Mouse (Mus musculus) layer of hippocampus, adult 8-10 months (tissue): ENCODE measurements around the gene Camta2. TPM values are rescaled to one million over a fixed set of nuclear protein-coding genes. Genes with fewer than 3 reads are reported as not detected.

ENCODE experiments used
- DNase-seq, 2 experiments: peaks; one replicate each; pipeline ENCODE4 v3.0.0; 2022; ENCODE audit warnings: low spot score in 2 of 2
- total RNA-seq, 4 experiments: library from RNA; stranded (reverse); gene quantifications; 2 replicates each; pipeline ENCODE4 v1.2.4; 2022

The Camta2 gene
- total RNA-seq, 4 experiments from 2014 or later: 291 to 332 (median 307) TPM

GRCm38 (mm10) chr11:70649185-70649734 is 38.6 kb downstream of the Camta2 start:
- DNase-seq: peak; percentile 2 to 11

GRCm38 (mm10) chr11:70648512-70648911 is 39.4 kb downstream of the Camta2 start:
- no peak for DNase-seq

GRCm38 (mm10) chr11:70647716-70648420 is 40.0 kb downstream of the Camta2 start:
- DNase-seq: peak; percentile 11 to 20

DNA sequence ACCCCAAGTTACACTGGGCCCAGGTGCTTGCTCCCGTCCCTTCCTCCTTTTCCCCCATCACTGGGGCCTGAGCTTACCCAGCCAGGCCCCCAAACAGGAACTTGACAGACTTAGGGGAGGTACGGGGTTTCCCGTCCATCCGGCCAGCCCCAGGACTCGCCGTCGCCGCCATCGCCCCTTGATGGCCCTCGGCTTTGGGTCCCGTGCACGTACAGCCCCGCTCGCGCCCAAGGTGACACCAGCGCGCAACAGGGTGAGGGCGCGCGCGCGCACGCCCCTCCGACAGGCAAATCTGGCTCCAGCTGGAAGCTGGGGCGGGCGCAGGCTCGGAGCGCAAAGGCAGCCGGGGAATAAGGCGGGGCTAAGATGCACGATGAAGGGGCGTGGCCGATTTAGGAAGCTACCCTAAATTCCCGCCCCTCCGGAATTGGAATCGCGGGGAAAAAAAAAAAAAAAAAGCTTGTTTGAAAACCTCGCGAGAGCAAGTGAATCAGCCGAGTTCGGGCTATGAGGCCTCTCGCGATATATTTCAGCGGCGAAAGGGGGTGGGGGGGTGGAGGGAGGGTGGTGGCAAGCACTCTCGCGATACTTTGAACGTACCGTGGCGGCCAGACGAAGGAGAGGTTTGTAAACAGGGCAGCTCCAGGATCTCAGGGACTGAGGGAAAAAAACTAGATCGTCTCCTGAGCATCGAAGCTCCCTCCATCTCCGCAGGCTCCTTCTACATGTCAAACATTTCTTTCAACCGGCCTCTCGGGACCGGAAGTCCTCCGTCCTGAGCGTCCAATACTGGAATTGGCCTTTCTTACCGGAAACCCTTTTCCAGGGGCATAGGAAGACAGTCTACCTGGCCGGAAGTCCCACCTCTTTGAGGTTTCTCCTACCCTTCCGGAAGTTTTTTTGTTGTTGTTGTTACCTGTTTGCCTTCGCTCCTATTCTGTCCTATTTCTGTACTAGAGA is 40.9 kb downstream of the Camta2 start, which contains the start of the genes Rnf167 and Slc25a11:
Gene Rnf167, plus strand, starts transcription at position 545 of the 960 bp plus-strand sequence.
Gene Slc25a11, minus strand, starts transcription at position 789 of the 960 bp plus-strand sequence.
- peak; percentile 96 for DNase-seq

GRCm38 (mm10) chr11:70646259-70646555 is 41.7 kb downstream of the Camta2 start:
- DNase-seq: no peak

- DNase-seq: peak in 1 of 2 experiments; percentile 22
These were observed 42.2 kb downstream of the Camta2 start for GRCm38 (mm10) chr11:70645461-70646258.

DNA sequence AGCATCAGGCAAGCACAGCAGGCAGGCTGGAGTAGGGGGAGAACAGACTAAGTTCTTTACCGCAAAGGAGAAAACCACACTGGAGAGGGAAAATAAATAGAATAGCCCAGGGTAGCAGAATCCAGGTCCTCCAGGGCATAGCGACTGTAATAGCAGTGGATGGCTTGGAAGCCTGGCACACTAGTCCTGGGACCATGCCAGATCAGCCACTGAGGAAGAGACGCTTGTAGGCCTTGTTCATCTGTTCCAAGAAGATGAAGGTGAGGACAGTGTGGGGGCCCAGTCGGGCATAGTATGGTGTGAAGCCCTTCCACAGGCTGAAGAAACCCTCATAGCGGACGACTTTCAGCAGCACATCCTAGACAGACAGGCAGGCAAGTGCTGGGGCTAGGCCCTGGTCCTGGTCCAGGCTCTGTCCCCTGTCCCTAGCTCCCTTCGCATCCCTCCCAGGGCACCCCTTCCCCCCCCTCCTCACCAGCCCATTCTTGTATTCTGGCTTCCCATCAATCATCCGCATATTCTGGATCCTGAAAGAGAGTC is 43.3 kb downstream of the Camta2 start:
- DNase-seq: peak in 1 of 2 experiments; percentile 23

- DNase-seq: no peak
These were observed 44.9 kb downstream of the Camta2 start for GRCm38 (mm10) chr11:70643051-70643450.

GRCm38 (mm10) chr11:70641241-70641640 is 46.7 kb downstream of the Camta2 start:
- DNase-seq: peak in 1 of 2 experiments; percentile 1

- peak in 1 of 2 experiments; percentile 1 for DNase-seq
These were observed 47.9 kb downstream of the Camta2 start for GRCm38 (mm10) chr11:70639976-70640375.

GRCm38 (mm10) chr11:70638714-70639278 is 49.1 kb downstream of the Camta2 start, which contains the start of gene Gp1ba:
Gene Gp1ba (plus strand): TSS chr11:70639122.
- DNase-seq: no peak

DNA sequence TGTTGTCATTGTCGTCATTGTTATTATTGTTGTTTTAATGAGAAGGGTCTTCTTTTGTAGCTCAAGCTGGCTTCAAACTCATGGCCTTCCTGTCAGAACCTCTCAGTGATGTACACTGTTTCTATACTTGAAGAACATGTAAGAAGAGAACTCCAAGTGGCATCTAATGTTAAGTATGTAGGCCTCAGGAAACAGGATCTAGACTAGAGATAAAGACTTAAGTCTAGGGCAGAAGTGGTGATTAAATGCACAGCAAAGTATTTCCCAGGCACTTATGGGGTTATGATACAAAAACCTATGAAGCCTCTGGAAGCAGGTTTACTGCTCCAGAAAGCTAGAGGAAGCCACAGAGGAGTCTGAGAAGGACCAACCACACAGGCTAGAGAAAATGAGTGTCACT is 49.6 kb downstream of the Camta2 start:
- DNase-seq: no peak

DNA sequence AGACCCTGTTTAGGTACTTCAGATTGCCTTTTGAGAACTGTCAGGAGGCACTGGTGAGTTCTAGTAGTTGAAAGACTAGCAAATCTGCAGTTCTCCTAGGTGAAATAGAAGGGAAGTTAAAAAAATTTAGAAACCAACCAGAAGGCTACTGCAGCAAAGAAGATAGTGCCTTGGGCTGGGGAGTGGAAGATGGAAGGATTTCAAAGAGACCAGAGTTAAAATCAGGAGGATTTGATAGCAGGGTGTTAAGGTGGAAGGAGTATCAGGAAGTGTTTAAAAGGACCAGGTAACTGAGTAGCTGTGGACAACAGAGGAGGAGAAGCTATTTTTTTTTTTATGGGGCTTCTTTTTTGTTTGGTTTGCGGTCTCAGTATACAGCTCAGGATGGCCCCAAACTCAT is 50.1 kb downstream of the Camta2 start:
- DNase-seq: no peak

DNA sequence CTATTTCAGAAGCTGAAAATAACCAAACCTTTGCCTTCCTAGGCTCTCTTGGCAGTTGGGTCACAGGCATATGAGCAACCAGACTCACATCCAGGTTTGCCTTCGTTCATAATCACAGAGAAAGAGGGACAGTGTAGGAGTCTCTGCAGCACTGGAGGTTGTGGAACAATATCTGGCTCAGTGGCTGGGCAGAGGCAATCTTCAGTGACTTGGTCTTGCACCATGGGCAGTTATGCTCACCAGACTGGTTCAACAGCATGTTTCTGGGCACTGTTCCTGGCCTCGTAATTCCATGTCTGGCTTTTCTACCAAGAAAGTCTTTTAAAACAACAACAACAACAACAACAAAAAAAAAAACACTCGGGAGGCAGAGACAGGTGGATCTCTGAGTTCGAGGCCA is 52.3 kb downstream of the Camta2 start:
- no peak for DNase-seq

DNA sequence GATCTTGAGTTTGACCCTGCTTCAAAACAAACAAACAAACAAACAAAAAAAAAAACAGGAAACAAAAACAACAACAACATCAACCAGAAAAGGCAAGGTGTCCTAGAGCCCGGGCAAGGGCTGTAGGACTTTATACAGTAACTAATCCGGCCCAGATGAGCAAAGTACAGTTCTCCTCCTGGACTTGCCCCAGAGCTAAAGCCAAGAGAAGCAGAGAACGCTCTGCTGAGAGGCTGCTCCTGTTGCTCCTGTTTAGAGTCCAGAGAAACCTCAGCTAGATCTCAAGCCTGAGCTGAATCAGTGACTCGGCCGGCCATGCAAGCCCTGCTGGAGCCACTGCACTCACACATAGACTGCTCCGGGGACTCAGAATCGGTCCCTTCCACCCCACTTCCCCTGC is 57.8 kb downstream of the Camta2 start:
- DNase-seq: no peak

DNA sequence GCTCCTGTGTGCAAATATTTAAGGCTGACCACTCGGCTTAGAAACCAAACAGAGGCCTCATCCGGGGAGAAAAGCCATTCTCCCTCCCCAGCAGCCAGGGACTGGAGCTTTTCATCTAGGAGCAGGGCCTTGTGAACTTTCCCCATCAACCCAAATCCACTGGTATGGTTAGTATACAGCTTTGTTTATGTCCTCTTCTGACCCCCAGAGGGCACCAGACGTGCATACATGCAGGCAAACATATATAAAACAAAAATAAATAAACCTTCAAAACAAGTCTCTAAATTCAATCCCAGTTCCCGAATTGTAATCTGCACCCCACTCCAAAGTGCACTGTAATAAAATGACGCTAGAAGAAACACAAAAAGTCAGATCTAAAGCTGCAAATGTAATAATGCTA is 58.3 kb downstream of the Camta2 start:
- no peak for DNase-seq

- no peak for DNase-seq
These were observed 59.5 kb downstream of the Camta2 start for GRCm38 (mm10) chr11:70628431-70628830.

- DNase-seq: no peak
These were observed 61.0 kb downstream of the Camta2 start for GRCm38 (mm10) chr11:70626877-70627276.

- no peak for DNase-seq
These were observed 62.4 kb downstream of the Camta2 start for GRCm38 (mm10) chr11:70625473-70625872.

- no peak for DNase-seq
These were observed 64.7 kb downstream of the Camta2 start for GRCm38 (mm10) chr11:70623053-70623742.
